ENCODE assay signal across 8 mouse cellular contexts in genomic region chr4:100776043-100776870, GRCm38 (mm10). TPM values are rescaled to one million over a fixed set of nuclear protein-coding genes. Genes with fewer than 3 reads are reported as not detected.
DNase-seq lines count a peak whose midpoint lies in the region; ATAC-seq and TF ChIP-seq lines count a peak whose summit lies in the region.

Cachd1 (plus strand) TSS chr4:100776675.

- no peaks in the 10 kb centered on the region for H3K9me3 ChIP-seq in lung, embryonic 16.5 days (ENCODE audit: control insufficient read depth, low read length)

- H3K27me3 ChIP-seq in cerebellum, adult 2 months (ENCODE audit: control insufficient read depth, insufficient read depth, low read length) = peaks cover 2% of the 10 kb centered on the region; the same call in 1 of the 2 replicates
- H3K27me3 ChIP-seq in lung, embryonic 16.5 days (ENCODE audit: control insufficient read depth, insufficient read depth, low read depth, low read length) = no peaks in the 10 kb centered on the region

- no peak for TF ChIP-seq CTCF in cerebellum, adult 2 months (IDR thresholded peaks at IDR 0.05; ENCODE audit: borderline replicate concordance, insufficient read depth, low read depth, low read length)
- peak; percentile 55 for TF ChIP-seq CTCF in layer of hippocampus, adult 2 months (conservative IDR thresholded peaks at IDR 0.05)

- peak within 1 kb of the TSS; percentile 84 for H3K4me2 ChIP-seq in lung, embryonic 16.5 days (ENCODE audit: low read depth, low read length)

- no peaks in the 10 kb centered on the region for H3K36me3 ChIP-seq in lung, embryonic 16.5 days (ENCODE audit: control insufficient read depth, insufficient read depth, low read length)

- DNase-seq in NIH3T3 (ENCODE audit: low read depth) = peak; percentile 90
- DNase-seq in cerebellum, adult 2 months = peak in 1 of 2 experiments; percentile 7
- DNase-seq in heart, postnatal 36 days = peak; percentile 72 to 79
- peak; percentile 44 to 63 for DNase-seq in layer of hippocampus, adult 2 months (ENCODE audit: low spot score in 2 of 2)
- DNase-seq in right cerebral cortex, postnatal 36 days (ENCODE audit: low spot score in 2 of 2) = peak; percentile 21 to 37

- intact Hi-C loops in heart, postnatal 36 days (cut with DNase I) = loop anchor here (5.0 kb wide), 2 partner anchors 91 to 211 kb away; no protein-coding TSS in a partner anchor

- no peak within 1 kb of the TSS for H3K27ac ChIP-seq in cerebellum, adult 2 months (ENCODE audit: insufficient read depth, low read length)
- H3K27ac ChIP-seq in layer of hippocampus, adult 2 months = peak within 1 kb of the TSS; percentile 88
- peak within 1 kb of the TSS; percentile 94 for H3K27ac ChIP-seq in lung, embryonic 16.5 days (ENCODE audit: low read length)

- ATAC-seq in frontal cortex, adult (ENCODE audit: low TSS enrichment) = peak; percentile 91
- ATAC-seq in lung, embryonic 16.5 days (ENCODE audit: low read depth) = peak; percentile 90
- no peak for ATAC-seq in activated CD4-positive, CD25-positive, alpha-beta regulatory T cell, adult 4 months

- H3K4me3 ChIP-seq in cerebellum, adult 2 months (replicated peaks; ENCODE audit: insufficient read depth, low read depth, low read length) = peak within 1 kb of the TSS; percentile 39
- peak within 1 kb of the TSS; percentile 91 for H3K4me3 ChIP-seq in layer of hippocampus, adult 2 months
- H3K4me3 ChIP-seq in lung, embryonic 16.5 days (ENCODE audit: low read length) = peak within 1 kb of the TSS; percentile 96

- peak within 1 kb of the TSS; percentile 90 for H3K9ac ChIP-seq in lung, embryonic 16.5 days (ENCODE audit: low read length)

- 0 out of 2 replicates have a peak, but pooled peaks cover 3% of the 10 kb centered on the region for H3K4me1 ChIP-seq in cerebellum, adult 2 months (ENCODE audit: control insufficient read depth, insufficient read depth, low read length)
- peaks cover 24% of the 10 kb centered on the region for H3K4me1 ChIP-seq in lung, embryonic 16.5 days (replicated peaks; ENCODE audit: control insufficient read depth, insufficient read depth, low read length)

- no peak for TF ChIP-seq POLR2A in cerebellum, adult 2 months (IDR thresholded peaks at IDR 0.05; ENCODE audit: borderline replicate concordance, insufficient read depth, low read length)

- WGBS in cerebellum, adult 2 months = under 1% methylated on average over 50 of the region's 50 CpGs
- under 1% methylated on average over 48 of the region's 50 CpGs for WGBS in lung, embryonic 16.5 days

RNA-seq across cellular contexts. Expression of gene Cachd1, which starts in this region (rescaled TPM):
- polyA plus RNA-seq in cerebellum, adult 2 months (2012; rRNA removed) = 29.2 and 41.4 TPM in 2 replicates
- total RNA-seq in heart, postnatal 36 days (2021) = 1 to 10 TPM; 3.5 to 4.8 TPM
- 10 to 100 TPM; 39.5 to 42.5 TPM for total RNA-seq in layer of hippocampus, adult 2 months (2021)
- 9.0 and 10.5 TPM in 2 replicates for polyA plus RNA-seq in lung, embryonic 16.5 days (2015; fragmentation: Nextera tagmentation; extraction: Ambion mirVana)
- not detected for polyA plus RNA-seq in activated CD4-positive, CD25-positive, alpha-beta regulatory T cell, adult 4 months (2017; shearing (Covaris generic))

Comparison
In these comparisons a context has a peak if more than half of its experiments do, and no peak if none do; other contexts are left out.
1. RNA of gene Cachd1 (total RNA-seq): 39.5 to 42.5 TPM in layer of hippocampus, adult 2 months; 3.5 to 4.8 TPM in heart, postnatal 36 days; every median in the first group is over 4 times any median in the second.
2. H3K4me3 ChIP-seq: peak in every context shown above with its lines; median percentile 96 in lung, embryonic 16.5 days; 91 in layer of hippocampus, adult 2 months; 39 in cerebellum, adult 2 months.